Mouse (Mus musculus) right cerebral cortex, postnatal 36 days (tissue): ENCODE results near the gene Bcan.

Experiments used
- DNase-seq, 2 experiments: peaks; one replicate each; pipeline ENCODE4 v3.0.0; 2022; ENCODE audit warnings: low spot score in 2 of 2, mixed read lengths in 1 of 2

Bcan gene

DNA sequence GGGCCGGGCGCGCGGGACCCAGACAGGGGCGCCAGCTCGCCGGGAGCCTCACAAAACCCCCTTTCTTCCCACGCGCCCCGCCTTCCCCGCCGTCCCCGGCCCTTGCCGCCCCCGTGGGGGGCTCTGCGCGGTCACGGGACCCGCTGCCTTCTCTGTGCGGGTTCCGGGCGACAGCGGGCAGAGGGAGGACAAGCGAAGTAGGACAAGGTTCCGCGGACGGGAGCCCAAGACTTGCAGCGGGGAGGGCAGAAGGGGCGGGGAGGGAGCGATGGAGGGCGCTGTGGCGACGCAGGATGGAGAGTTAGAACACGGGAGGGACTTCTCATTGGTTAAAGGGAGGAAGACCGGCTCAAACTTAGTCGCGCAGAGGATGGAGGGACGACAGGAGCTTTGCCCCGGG is at the start of gene Bcan:
Bcan (minus strand) TSS at position 50 of the 400 bp plus-strand sequence.
- DNase-seq, result no peak

DNA sequence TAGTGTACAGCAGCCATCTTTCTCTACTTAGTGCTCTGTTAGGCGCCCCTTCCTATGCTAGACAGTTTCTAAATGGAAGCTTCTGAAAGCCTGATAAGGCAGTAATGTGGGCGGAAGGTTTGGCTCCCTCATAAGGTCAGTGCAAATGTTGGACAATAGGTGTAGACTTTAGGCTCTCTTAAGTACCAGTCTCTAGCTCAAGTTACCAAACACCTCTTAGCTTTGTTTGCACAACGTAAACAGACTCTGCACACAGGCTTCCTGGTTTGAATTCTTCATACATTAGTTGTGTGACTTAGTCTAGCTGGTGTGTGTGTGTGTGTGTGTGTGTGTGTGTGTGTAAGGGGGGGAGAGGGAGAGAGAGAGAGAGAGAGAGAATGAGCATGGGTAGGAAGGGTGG is 49.5 kb upstream of the Bcan start:
- no peak for DNase-seq

DNA sequence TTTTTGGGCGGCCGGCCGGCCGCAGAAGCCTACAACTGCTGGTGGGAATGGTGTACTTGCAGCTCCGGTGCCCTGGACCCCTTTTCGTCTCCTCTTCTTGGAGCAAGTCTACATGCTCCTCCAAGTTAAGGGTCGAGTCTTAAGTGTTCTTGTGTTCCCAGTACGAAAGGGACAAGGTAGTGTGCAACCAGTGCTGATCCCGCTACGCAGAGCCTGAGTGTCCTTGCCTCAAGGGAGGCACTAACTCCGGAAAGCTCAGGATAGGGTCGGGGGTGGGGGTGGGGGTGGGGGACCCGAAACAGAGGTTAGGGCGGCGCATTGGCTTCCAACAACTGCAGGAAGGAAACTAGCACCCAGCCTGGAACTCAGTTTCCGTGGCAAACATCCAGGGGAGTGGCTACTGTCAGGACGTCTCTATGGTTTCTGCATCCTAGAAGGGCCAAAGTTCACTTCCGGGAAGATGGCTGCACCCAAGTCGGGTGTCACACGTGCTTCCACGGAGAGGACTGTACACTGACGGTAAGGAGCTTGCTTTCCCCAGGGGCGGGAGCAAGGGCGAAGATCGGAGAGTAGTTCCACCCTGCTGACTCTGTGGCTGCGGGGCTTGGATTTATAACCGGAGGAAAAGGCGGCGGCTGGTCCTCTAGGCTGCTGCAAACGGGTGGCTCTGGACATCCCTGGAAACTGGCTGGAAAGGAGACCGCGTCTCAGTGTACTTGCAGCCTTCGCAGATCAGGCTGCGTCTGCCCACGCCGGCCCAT is 42.8 kb upstream of the Bcan start, which contains the start of gene Gpatch4:
Gpatch4 (plus strand) TSS at position 448 of the 761 bp plus-strand sequence.
- DNase-seq, result peak; percentile 75 to 86

DNA sequence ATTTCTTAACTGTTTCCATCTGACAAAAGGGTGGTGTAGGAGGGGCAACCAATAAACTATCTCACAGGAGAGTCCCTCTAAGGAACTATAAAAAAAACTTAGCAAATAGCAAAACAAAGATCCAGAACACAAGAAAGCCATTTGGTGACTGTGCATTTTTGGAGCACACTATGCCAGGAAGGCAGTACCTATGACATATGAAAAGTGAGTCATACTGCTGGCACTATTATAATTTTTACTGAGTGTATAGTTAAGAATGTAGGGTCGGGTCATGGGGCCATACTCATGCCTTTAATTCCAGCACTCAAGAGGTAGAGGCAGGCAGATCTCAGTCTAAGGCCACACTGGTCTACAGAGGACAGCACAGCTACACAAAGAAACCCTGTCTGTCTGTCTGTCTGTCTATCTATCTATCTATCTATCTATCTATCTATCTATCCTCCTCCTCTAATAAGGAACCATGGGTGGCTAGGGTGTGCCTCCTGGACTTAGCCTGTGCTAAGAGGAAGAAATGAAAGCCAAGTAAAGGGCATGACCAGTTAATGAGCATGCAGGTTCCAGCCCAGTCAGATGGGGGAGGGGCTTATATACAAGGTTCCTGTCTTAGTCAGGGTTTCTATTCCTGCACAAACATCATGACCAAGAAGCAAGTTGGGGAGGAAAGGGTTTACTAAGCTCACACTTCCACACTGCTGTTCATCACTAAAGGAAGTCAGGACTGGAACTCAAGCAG is 35.7 kb upstream of the Bcan start:
- no peak for DNase-seq

DNA sequence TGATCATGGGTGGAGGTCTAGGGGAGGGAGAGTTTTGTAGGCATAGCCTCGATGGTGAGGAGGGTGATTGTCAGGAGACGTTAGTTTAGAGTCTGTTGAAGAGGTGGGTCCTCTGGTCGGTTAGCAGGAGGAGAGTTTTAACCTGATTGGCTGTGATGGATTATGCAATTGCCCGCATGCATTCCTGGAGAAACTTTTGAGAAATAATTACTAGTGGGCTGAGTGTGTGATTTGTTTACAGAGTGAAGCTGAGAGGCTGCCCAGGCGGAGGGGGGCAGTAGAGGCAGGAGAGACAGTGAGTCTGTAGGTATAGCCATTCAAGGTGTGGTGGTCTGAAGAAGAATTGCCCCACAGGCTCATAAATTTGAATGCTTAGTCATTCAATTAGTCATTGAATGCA is 33.5 kb upstream of the Bcan start:
- no peak for DNase-seq

DNA sequence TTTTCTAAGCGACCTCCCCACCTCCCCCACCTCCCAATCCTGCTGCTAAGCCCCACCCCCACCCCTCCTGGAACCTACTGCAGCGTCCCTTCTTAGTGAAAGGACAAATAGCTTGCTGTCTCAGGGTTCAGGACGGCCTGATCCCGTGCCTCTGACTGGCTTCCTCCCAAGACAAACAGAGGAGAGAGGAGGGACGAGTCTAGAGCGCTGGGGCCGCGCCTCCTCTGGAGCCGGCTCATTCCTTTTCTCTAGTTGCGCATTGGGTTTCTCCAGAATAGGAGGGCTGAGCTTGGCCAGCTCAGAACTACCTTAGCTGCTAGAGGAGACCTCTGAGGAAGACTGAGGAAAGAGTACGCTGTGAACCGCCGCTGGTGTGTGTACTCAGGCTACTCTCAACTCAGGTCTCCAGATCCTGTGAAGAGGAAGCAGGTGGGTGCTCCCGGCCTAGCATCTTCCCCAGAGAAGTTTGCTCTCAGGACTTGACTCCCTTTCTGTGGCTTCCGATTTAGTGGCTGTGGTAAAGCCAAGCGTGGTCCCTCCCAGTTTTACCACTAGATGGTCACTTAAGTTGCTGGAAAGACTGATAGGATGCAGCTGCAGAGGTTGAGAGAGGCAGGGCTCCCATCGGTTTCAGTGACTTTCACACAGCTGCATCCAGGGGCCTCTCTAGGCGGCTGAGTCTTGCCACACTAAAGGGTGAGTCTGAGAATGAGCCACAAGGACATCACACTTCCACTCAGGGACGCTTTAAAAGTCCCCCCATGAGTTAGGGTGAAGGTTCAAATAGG is 30.8 kb upstream of the Bcan start:
- peak; percentile 14 to 35 for DNase-seq

DNA sequence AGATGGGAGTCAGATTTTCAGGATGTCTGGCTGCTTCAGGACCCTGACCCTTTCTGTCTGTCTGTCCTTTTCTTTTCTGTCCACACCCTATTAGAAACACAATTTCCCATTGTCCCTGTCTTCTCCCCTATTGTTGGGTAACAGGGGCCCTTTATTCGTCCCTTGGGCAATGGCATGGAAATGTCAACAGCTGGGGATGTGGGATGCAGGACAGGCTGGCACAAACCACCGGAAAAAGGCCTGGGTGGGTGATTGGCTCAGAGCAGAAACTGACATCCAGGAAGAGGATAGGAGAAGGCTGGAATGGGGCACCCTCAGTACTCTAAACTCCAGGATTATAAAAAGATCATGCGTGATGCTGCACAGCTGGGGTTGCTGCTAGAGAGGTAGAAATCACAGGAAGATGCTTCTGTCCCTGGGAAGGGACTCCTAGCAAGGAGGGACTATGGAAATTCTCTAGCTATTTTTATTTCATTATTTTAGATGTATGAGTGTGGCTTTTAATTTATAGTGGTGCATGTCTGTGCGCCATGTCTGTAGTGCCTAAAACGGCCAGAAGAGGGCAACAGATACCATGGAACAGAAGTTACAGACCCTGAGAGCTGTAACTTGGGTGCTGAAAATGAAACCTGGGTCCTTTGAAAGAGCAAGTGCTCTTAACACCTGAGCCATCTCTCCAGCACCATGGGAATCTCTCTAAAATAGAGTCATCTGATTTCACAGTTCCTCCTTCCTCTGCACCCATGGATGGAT is 27.6 kb upstream of the Bcan start, which contains the start of gene Hapln2:
Hapln2 (minus strand) TSS at position 150 of the 753 bp plus-strand sequence.
- DNase-seq, result no peak

DNA sequence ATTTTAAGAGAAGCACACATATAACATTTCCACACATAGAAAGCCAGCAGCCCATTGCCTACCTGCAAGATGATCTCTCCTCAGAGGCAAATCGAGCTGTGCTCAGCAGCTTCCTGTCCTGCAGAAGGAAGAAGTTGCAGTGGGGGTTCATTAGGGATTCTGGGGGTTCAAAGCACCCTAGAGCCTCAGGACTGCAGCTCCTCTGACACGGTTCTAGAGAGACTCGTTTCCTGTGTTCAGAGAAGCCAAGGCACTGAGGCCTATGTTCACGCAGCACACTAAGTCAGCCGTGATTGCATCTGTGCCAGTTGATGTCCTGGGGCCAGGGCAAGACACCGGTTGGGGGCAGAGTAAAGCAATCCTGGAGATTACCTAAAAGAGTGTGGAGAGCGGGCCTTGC is 26.8 kb upstream of the Bcan start:
- no peak for DNase-seq

DNA sequence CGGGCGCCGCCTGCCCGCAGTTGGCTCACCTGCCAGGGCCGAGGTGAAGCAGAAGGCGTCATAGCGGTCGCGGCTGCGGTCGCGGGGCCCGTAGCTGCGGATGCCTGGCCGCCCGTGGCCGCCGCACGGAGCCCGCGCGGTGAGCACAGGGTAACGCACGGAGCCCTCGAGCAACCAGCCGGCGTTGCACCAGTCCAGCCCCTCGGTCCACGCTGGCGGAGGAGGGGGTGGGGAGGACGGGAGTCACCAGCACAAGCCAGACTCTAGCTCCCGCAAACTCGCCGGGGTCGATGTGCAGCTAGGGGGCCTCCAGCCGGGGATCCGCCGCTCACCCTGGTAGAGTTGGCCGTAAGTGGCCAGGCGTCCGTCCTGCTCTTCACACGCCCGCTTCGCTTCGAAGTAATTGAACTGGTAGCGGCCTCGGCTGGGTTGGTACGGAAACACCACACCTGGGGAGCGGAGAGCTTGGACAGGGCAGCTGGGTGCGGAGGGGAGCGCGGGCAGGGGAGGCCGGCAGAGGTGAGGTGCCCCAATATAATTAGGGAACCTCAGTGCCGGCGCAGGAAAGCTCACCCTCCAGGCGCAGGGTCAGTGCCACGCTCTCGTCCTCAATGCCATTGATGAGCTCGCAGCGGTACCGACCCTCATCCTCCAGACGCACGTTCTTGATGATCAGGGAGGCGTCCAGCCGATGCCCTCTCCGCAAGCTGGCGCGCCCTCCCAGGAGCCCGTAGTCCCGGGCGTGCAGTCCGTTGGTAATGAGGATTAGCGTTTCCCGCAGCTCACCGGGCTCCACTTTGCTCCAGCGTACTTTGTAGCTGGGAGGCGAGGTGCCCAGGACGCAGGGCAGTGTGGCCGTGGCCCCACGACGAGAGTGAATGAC is 23.4 kb upstream of the Bcan start:
- DNase-seq, result no peak

DNA sequence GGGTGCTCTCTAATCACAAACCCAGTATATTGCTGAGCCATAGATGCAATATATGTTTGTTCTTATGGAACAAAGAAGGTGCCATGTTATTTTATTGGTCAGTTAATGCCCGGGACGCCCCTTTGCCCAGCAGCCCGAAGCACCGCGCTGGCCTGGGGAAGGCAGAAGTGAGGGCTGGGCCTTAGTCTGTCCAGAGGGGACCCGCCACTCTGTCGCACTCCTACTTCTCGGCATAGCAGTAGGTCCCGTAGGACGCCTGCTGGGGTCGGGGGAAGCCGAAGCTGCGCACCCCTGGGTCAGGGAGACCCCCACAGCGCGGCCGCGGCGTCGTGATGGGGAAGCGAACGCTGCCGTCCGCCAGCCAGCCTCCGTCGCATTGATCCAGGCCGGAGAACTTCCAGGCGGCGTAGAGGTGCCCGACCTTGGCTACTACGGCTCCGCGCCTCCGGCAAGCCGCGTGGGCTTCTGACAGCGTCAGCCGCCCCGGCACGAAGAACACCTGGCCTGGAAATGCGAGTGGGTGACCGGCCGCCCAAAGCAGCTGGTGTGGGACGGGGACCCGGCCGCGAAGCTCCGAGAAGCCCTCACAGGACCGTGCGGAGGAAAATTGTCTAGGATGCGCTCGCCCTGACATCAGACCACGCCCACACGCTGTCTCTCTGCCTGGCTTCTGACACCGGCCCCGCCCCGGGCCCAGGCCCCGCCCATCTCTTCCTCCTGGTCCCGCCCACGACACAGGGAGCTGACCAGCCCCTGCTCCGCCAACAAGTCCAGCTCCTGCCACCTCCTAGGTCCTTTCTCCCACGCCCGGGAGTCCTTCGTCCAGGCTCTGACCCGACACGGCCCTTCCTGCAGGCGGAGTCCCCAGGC is 22.5 kb upstream of the Bcan start:
- DNase-seq, result peak; percentile 70 to 72

DNA sequence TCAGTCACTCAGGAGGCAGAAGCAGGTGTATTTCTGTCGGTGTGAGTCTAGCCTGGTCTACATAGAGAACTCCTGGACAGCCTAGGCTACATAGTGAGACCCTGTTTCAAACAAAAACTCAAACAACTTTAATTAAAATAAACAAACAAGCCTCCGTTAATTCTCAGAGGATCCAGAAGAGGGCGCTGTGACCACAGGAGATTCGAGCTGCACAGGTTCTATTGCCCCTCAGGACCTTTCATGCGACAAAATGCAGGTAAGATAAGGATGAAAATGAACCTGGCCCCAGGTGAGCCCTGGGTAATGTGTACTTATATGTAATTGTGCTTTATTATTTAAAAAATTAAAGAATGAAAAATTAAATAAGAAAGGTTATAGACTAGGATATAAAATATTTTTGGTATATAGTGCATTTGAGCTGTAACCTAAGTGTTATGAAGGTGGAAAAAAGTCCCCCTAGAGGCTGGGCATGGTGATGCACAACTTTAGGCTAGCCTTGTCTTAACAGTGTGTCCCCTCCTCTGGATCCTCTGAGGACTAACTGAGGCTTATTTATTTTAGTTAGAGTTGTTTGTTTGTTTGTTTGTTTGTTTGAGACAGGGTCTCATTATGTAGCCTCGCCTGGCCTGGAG is 10.7 kb upstream of the Bcan start:
- no peak for DNase-seq

DNA sequence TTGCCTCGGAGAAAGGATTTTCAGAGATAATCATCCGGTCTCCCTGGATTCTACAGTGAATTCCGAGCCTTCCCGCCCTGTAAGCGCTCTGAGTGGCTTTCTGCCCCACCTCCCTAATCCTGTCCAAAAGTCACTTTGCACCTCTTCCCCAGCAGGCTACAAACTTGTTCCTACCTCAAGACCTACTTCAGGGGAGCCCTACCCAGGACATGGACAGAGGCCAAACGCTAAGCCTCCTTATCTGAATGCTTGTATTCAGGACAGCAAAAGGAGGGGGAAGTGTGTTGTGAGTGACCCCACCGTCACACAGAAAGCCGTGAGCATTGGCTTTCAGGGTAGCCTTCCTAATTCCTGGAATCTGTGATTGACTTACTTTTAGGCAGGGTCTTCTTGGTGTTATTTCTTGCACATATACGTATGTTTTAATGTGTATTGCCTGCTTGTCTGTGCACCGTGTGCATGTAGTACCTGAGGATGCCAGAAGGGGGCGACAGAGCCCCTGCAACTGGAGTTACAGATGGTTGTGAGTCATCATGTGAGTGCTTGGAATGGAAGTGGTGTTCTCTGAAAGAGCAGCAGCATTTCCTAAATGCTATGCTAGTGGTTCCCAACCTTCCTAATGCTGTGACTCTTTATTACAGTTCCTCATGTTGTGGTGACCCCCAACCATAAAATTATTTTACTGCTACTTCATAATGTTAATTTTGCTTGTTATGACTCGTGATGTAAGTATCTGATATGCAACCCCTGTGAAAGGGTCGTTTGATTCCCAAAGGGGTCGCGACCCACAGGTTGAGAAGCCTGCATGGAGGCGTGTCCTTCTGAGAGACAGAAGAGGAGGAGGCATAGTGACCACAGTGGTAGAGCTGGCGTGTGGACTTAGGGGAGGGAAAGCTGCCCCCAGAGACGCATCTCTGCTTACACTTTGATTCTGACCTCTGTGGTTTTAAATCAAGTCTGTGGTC is 6.1 kb upstream of the Bcan start:
- no peak for DNase-seq

DNA sequence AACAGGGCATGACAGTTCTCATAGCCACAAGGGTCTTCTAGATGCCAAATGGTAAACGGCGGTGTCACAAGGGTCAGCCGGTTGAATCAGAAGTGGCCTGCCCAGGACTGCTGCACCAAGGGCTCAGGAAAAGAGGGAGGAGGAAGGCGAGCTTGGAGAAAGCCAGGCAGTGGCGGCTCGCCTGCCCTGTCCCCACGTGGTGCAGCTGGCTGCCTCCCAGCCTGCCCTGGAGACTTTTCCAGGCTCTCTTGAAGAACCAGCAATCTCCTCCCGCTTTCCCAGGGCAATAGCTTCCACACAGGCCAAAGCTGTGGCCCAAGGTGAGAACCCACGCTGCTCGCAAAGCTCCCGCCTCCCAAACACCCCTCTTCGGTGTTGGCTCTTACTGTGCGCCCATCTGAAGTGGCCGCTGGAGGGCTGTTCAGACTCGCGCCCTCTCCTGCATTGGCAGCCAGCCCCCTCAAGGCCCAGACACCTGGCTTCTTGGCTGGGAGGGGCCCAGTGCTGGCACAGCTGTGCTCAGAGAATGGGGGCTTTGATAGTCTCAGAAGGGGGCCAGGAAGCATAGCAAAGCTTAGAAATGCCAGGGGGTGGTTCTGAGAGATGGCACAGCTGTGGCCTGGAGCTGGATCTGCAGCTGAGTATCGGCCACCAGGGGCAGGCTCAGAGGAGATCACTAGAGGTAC is 2.4 kb upstream of the Bcan start:
- DNase-seq, result no peak

DNA sequence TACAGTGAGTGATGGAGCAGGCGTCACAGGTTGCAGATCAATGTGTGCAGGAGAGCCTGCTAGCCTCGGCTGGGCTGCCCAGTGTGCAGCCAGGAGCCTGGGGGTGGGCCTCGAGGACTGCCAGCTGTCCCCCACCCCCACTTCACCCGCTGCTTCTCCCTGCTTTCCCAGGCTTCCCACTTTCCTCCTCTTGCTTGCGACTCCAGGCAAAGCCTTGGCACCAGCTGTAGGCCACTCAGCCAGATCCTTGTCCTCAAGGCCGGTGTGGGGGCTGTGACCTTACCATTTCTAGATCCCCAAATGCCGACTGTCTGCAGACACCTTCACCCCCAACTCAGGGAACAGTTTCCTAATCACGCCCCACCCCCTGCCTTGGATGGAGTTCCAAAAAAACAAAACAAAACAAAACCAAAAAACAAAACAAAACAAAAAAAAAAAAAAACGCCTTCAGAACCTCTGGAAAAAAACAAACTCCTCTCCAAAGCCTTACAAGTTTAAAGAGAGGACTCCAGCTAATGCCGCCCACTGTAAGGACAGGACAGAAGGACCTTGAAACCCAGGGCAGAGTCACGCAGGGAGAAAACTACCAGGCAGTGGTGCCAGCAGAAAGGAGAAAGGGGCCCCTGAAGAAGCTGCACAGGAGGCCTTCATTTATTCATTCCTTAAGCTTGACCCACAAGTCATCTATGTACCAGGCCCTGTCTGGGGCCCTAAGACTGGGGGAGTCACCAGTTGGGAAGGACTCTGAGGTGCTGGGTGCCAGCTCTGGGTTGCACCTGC is 976 bp upstream of the Bcan start:
- peak in 1 of 2 experiments; percentile 48 for DNase-seq

DNA sequence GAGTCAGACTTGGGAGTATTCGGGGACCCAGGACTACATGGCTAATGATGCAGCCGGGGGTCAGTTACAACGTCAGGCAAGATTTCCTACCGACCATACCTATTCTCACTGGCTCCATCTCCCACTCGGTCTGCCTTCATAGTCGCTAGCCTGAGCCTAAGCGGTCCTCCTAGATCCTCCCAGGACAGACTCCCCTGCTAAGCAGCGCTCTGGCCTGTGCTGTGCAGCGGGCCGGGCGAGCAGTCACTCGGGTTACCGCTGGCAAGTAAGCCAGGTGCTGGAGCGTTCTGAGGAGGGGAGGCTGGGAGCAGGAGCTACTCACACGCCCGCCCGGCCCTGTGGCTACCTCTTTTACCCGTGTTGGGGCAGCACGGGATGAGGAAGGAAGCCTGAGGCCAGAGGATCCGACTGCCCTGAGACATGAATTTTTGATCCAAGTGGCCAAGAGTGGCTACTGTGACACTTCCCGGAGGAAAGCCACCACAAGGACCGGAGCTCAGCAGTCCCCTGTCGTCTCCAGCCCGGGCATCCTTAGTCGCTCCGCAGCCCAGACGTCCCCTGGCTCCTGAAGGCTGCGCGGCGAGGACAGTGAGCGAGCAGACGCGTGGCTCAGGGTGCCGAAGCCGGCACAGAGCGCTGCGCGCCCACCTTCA is 661 bp downstream of the Bcan start:
- no peak for DNase-seq

DNA sequence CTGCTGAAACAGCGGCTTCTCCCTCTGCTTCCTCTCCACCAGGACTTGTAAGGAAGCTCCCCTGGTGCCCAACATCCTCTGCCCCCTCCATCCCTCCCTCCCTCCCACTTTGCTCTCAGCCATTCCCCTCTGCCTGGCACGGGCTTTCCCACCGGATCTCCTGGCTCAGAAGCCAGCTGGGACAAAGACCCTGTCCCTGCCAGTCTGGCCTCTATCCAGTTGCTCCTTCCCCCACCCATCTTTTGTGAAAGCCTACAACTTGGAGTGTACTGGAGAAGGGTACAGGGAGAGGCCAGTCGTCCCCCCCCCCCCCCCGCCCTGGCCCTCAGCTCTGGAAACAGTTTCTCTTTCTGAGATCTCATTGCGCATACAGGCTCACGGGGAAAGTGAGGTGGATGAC is 1.3 kb downstream of the Bcan start:
- DNase-seq, result no peak
